Mouse (Mus musculus) cortical plate, adult 2 months (tissue): ENCODE data around the gene Pygm.

Experiments
- CTCF ChIP-seq: fragments of 200-500 bp; IDR thresholded peaks from 2 replicates; pipeline ENCODE4 v1.5.1; 2011; ENCODE audit warnings: mild to moderate bottlenecking, control low read depth, low read length; ENCODE audit not compliant: insufficient read depth; ENCODE audit errors: extremely low read depth
- POLR2A ChIP-seq: fragments of 200-500 bp; IDR thresholded peaks from 2 replicates; pipeline ENCODE4 v1.6.1; 2011; ENCODE audit warnings: mild to moderate bottlenecking, low read length, control low read depth; ENCODE audit not compliant: insufficient read depth; ENCODE audit errors: extremely low read depth

- TF ChIP-seq CTCF (no peak), POLR2A (no peak)
Measured at GRCm38 (mm10) chr19:6376643-6377042, 7.6 kb upstream of the Pygm start.
